Mouse (Mus musculus): ENCODE data around the gene Cyp27b1. TPM values are rescaled to one million over a fixed set of nuclear protein-coding genes. Genes with fewer than 3 reads are reported as not detected.

Cyp27b1 gene
- polyA plus RNA-seq, 1 experiment from 2014 or later: not detected

GRCm38 (mm10) chr10:127085633-127086032 is 37.6 kb downstream of the Cyp27b1 start:
- no peak overlapping the region for H3K27ac ChIP-seq (ENCODE audit: low read depth, low read length)
- peaks cover 16% of the 10 kb centered on the region for H3K4me1 ChIP-seq (ENCODE audit: control insufficient read depth, insufficient read depth, low read length)
- peaks cover 18% of the 10 kb centered on the region; the same call in 1 of the 2 replicates for H3K36me3 ChIP-seq (ENCODE audit: control insufficient read depth, insufficient read depth, low read length)
- no peaks in the 10 kb centered on the region for H3K9me3 ChIP-seq (ENCODE audit: control insufficient read depth, low read length)
- 79% methylated on average over 6 of the region's 6 CpGs for WGBS
- H3K27me3 ChIP-seq (ENCODE audit: control insufficient read depth, insufficient read depth, low read length): peaks cover 28% of the 10 kb centered on the region
- H3K4me3 ChIP-seq (ENCODE audit: low read depth, low read length): no peak overlapping the region
- no peak for ATAC-seq (ENCODE audit: low read depth)
- H3K4me2 ChIP-seq (ENCODE audit: low read depth, low read length): no peak overlapping the region
- no peak overlapping the region for H3K9ac ChIP-seq (replicated peaks; ENCODE audit: low read depth, low read length)

DNA sequence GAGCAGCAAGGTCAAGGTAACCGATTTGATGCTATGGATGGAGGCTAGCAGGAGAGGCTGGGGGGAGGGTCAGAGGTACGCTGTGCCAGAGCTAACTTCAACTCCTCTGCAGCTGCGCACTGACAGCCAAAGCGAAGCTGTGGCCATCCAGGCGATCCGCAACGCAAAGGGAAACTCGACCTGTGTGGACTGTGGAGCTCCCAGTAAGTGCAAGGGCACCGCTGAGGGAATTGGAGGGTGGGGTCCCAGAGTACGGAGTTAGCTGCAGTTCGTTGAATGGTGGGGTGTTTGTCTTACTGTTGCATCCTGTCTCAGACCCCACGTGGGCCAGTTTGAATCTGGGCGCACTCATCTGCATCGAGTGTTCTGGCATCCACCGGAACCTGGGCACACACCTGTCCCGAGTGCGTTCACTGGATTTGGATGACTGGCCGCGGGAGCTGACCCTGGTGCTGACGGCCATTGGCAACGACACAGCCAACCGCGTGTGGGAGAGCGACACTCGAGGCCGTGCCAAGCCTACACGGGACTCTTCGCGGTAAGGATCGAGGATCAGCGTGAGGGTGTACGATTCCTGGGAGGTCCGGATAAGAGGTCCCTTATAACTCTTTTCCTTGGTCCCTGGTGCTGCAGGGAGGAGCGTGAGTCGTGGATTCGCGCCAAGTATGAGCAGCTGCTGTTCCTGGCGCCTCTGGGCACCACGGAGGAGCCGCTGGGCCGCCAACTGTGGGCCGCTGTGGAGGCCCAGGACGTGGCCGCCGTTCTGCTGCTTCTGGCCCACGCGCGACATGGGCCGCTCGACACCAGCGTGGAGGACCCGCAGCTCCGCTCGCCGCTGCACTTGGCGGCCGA is 42.7 kb downstream of the Cyp27b1 start:
- Histone ChIP-seq H3K27me3 (ENCODE audit: control insufficient read depth, insufficient read depth, low read length) (peaks cover 34% of the 10 kb centered on the region), H3K36me3 (ENCODE audit: control insufficient read depth, insufficient read depth, low read length) (peaks cover 23% of the 10 kb centered on the region)

GRCm38 (mm10) chr10:127091507-127092396 is 43.7 kb downstream of the Cyp27b1 start:
- WGBS: 7% methylated on average over 50 of the region's 51 CpGs
- Histone ChIP-seq H3K36me3 (ENCODE audit: control insufficient read depth, insufficient read depth, low read length) (peaks cover 32% of the 10 kb centered on the region), H3K4me3 (ENCODE audit: low read depth, low read length) (peak overlapping the region; percentile 7; the same call in 1 of the 2 replicates), H3K27ac (ENCODE audit: low read depth, low read length) (no peak overlapping the region), H3K4me1 (ENCODE audit: control insufficient read depth, insufficient read depth, low read length) (peaks cover 10% of the 10 kb centered on the region), H3K9ac (replicated peaks; ENCODE audit: low read depth, low read length) (0 out of 2 replicates have a peak overlapping the region, but pooled peaks have one; percentile 34), H3K9me3 (ENCODE audit: control insufficient read depth, low read length) (no peaks in the 10 kb centered on the region), H3K4me2 (ENCODE audit: low read depth, low read length) (peak overlapping the region; percentile 20; the same call in 1 of the 2 replicates), H3K27me3 (ENCODE audit: control insufficient read depth, insufficient read depth, low read length) (peaks cover 34% of the 10 kb centered on the region)
- ATAC-seq (ENCODE audit: low read depth): peak; percentile 35; the same call in 1 of the 2 replicates

More for the DNA sequence above, 42.7 kb downstream of the Cyp27b1 start:
- no peaks in the 10 kb centered on the region for H3K9me3 ChIP-seq (ENCODE audit: control insufficient read depth, low read length)
- 0 out of 2 replicates have a peak overlapping the region, but pooled peaks have one; percentile 34 for H3K9ac ChIP-seq (replicated peaks; ENCODE audit: low read depth, low read length)
- 0 out of 2 replicates have a peak overlapping the region, but pooled peaks have one; percentile 7 for H3K4me3 ChIP-seq (ENCODE audit: low read depth, low read length)
- peak overlapping the region; percentile 20; the same call in 1 of the 2 replicates for H3K4me2 ChIP-seq (ENCODE audit: low read depth, low read length)
- no peak overlapping the region for H3K27ac ChIP-seq (ENCODE audit: low read depth, low read length)
- peak; percentile 15; the same call in 1 of the 2 replicates for ATAC-seq (ENCODE audit: low read depth)
- H3K4me1 ChIP-seq (ENCODE audit: control insufficient read depth, insufficient read depth, low read length): peaks cover 10% of the 10 kb centered on the region
- 9% methylated on average over 57 of the region's 57 CpGs for WGBS

- WGBS: 61% methylated on average over 4 of the region's 4 CpGs
- peaks cover 28% of the 10 kb centered on the region for H3K36me3 ChIP-seq (ENCODE audit: control insufficient read depth, insufficient read depth, low read length)
- peaks cover 10% of the 10 kb centered on the region for H3K4me1 ChIP-seq (ENCODE audit: control insufficient read depth, insufficient read depth, low read length)
- H3K4me3 ChIP-seq (ENCODE audit: low read depth, low read length): no peak overlapping the region
- no peak for ATAC-seq (ENCODE audit: low read depth)
- no peak overlapping the region for H3K4me2 ChIP-seq (ENCODE audit: low read depth, low read length)
- no peak overlapping the region for H3K9ac ChIP-seq (replicated peaks; ENCODE audit: low read depth, low read length)
- H3K27me3 ChIP-seq (ENCODE audit: control insufficient read depth, insufficient read depth, low read length): peaks cover 33% of the 10 kb centered on the region
- no peaks in the 10 kb centered on the region for H3K9me3 ChIP-seq (ENCODE audit: control insufficient read depth, low read length)
- no peak overlapping the region for H3K27ac ChIP-seq (ENCODE audit: low read depth, low read length)
These were observed 44.7 kb downstream of the Cyp27b1 start for GRCm38 (mm10) chr10:127092742-127093141.

- peaks cover 10% of the 10 kb centered on the region for H3K4me1 ChIP-seq (ENCODE audit: control insufficient read depth, insufficient read depth, low read length)
- no peak overlapping the region for H3K4me2 ChIP-seq (ENCODE audit: low read depth, low read length)
- no peaks in the 10 kb centered on the region for H3K9me3 ChIP-seq (ENCODE audit: control insufficient read depth, low read length)
- H3K4me3 ChIP-seq (ENCODE audit: low read depth, low read length): no peak overlapping the region
- ATAC-seq (ENCODE audit: low read depth): no peak
- H3K36me3 ChIP-seq (ENCODE audit: control insufficient read depth, insufficient read depth, low read length): peaks cover 40% of the 10 kb centered on the region
- no peak overlapping the region for H3K27ac ChIP-seq (ENCODE audit: low read depth, low read length)
- 45% methylated on average over 7 of the region's 7 CpGs for WGBS
- peaks cover 23% of the 10 kb centered on the region for H3K27me3 ChIP-seq (ENCODE audit: control insufficient read depth, insufficient read depth, low read length)
- H3K9ac ChIP-seq (replicated peaks; ENCODE audit: low read depth, low read length): no peak overlapping the region
These were observed 46.3 kb downstream of the Cyp27b1 start for GRCm38 (mm10) chr10:127094382-127094802.

GRCm38 (mm10) chr10:127098514-127098913 is 50.5 kb downstream of the Cyp27b1 start:
- no peaks in the 10 kb centered on the region for H3K4me1 ChIP-seq (ENCODE audit: control insufficient read depth, insufficient read depth, low read length)
- no peak overlapping the region for H3K4me3 ChIP-seq (ENCODE audit: low read depth, low read length)
- WGBS: 79% methylated on average over 20 of the region's 20 CpGs
- H3K4me2 ChIP-seq (ENCODE audit: low read depth, low read length): no peak overlapping the region
- no peaks in the 10 kb centered on the region for H3K27me3 ChIP-seq (ENCODE audit: control insufficient read depth, insufficient read depth, low read length)
- peaks cover 39% of the 10 kb centered on the region for H3K36me3 ChIP-seq (ENCODE audit: control insufficient read depth, insufficient read depth, low read length)
- no peak overlapping the region for H3K27ac ChIP-seq (ENCODE audit: low read depth, low read length)
- no peaks in the 10 kb centered on the region for H3K9me3 ChIP-seq (ENCODE audit: control insufficient read depth, low read length)
- H3K9ac ChIP-seq (replicated peaks; ENCODE audit: low read depth, low read length): no peak overlapping the region
- no peak for ATAC-seq (ENCODE audit: low read depth)

GRCm38 (mm10) chr10:127099191-127099590 is 51.1 kb downstream of the Cyp27b1 start:
- 92% methylated on average over 10 of the region's 10 CpGs for WGBS
- no peak overlapping the region for H3K4me2 ChIP-seq (ENCODE audit: low read depth, low read length)
- H3K9ac ChIP-seq (replicated peaks; ENCODE audit: low read depth, low read length): no peak overlapping the region
- H3K36me3 ChIP-seq (ENCODE audit: control insufficient read depth, insufficient read depth, low read length): peaks cover 39% of the 10 kb centered on the region
- H3K27ac ChIP-seq (ENCODE audit: low read depth, low read length): no peak overlapping the region
- no peaks in the 10 kb centered on the region for H3K27me3 ChIP-seq (ENCODE audit: control insufficient read depth, insufficient read depth, low read length)
- H3K4me3 ChIP-seq (ENCODE audit: low read depth, low read length): no peak overlapping the region
- no peaks in the 10 kb centered on the region for H3K9me3 ChIP-seq (ENCODE audit: control insufficient read depth, low read length)
- ATAC-seq (ENCODE audit: low read depth): no peak
- no peaks in the 10 kb centered on the region for H3K4me1 ChIP-seq (ENCODE audit: control insufficient read depth, insufficient read depth, low read length)

DNA sequence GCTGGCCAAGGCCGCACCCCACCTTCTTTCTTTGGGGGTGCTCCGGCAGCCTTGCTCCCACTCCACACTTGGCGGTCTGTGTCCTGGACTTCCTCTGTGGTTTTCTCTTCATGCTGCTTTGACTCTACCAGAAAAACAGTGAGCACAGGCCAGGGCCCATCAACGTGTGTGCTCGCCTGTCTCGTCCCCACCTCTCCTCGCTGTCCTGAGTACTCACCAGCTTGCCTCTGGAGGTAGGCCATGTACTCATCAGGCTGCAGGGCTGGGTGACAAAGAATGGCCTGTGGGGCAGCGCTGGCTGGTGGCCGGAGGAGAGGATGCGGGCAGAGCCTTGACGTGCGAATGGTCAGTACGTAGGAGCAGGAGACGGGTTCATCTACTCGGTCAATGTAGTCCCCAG is 51.8 kb downstream of the Cyp27b1 start:
- Histone ChIP-seq H3K4me2 (ENCODE audit: low read depth, low read length) (no peak overlapping the region), H3K36me3 (ENCODE audit: control insufficient read depth, insufficient read depth, low read length) (peaks cover 40% of the 10 kb centered on the region), H3K4me1 (ENCODE audit: control insufficient read depth, insufficient read depth, low read length) (no peaks in the 10 kb centered on the region), H3K4me3 (ENCODE audit: low read depth, low read length) (no peak overlapping the region), H3K9ac (replicated peaks; ENCODE audit: low read depth, low read length) (no peak overlapping the region), H3K27ac (ENCODE audit: low read depth, low read length) (no peak overlapping the region), H3K9me3 (ENCODE audit: control insufficient read depth, low read length) (no peaks in the 10 kb centered on the region), H3K27me3 (ENCODE audit: control insufficient read depth, insufficient read depth, low read length) (no peaks in the 10 kb centered on the region)
- ATAC-seq (ENCODE audit: low read depth): no peak
- WGBS: 94% methylated on average over 15 of the region's 15 CpGs

Data from neural tube, embryonic 14.5 days (tissue).